Comparison of ENCODE assay signal across 15 mouse cellular contexts in genomic region chrX:134582888-134583669, GRCm38 (mm10). TPM values are rescaled to one million over a fixed set of nuclear protein-coding genes. Genes with fewer than 3 reads are reported as not detected.
DNase-seq lines count a peak whose midpoint lies in the region; ATAC-seq and TF ChIP-seq lines count a peak whose summit lies in the region.
"Had no signal": no experiment of that assay in that cellular context is flagged by ENCODE, and none has a peak within 500 bp of the region (broad histone marks: within the 10 kb centered on the region; RNA-seq: fewer than 3 reads in every experiment).

Gene Btk (minus strand): TSS chrX:134583570.

- no peak within 1 kb of the TSS for H3K27ac ChIP-seq in intestine, embryonic 15.5 days
- H3K27ac ChIP-seq in hindbrain, embryonic 13.5 days: no peak within 1 kb of the TSS
- H3K27ac ChIP-seq: layer of hippocampus, adult 2 months; limb, embryonic 15.5 days had no signal

- H3K9ac ChIP-seq in intestine, embryonic 15.5 days: no peak within 1 kb of the TSS
- no peak within 1 kb of the TSS for H3K9ac ChIP-seq in hindbrain, embryonic 13.5 days
- H3K9ac ChIP-seq: limb, embryonic 15.5 days had no signal

- peaks cover 45% of the 10 kb centered on the region for H3K4me1 ChIP-seq in G1E (ENCODE audit: insufficient read depth, low read depth, low read length)
- H3K4me1 ChIP-seq in intestine, embryonic 15.5 days (replicated peaks): no peaks in the 10 kb centered on the region
- H3K4me1 ChIP-seq in hindbrain, embryonic 13.5 days (replicated peaks): peaks cover 17% of the 10 kb centered on the region
- H3K4me1 ChIP-seq: embryonic facial prominence, embryonic 12.5 days; limb, embryonic 15.5 days had no signal

- ATAC-seq in G1E (ENCODE audit: extremely low read depth, insufficient number of reproducible peaks, low FRiP score, poor library complexity, severe bottlenecking): peak; percentile 22; the same call in 1 of the 2 replicates
- ATAC-seq in hematopoietic stem cell, adult 5-6 weeks (replicated peaks in 1 of 2; ENCODE audit: insufficient read depth in 1 of 2, low FRiP score in 2 of 2, low TSS enrichment in 1 of 2, low read depth in 1 of 2, poor library complexity in 2 of 2, severe bottlenecking in 2 of 2): peak; percentile 23 to 30; a peak in 1 of 4 replicates
- ATAC-seq in megakaryocyte progenitor cell, adult 5-6 weeks (replicated peaks; ENCODE audit: poor library complexity): peak; percentile 18; the same call in 1 of the 2 replicates
- no peak for ATAC-seq in intestine, embryonic 15.5 days
- ATAC-seq in hindbrain, embryonic 13.5 days (ENCODE audit: low FRiP score): no peak
- ATAC-seq: forebrain, embryonic 13.5 days; hindbrain, postnatal 0 days had no signal

- peaks cover 16% of the 10 kb centered on the region for H3K36me3 ChIP-seq in G1E (replicated peaks)
- H3K36me3 ChIP-seq in intestine, embryonic 15.5 days: no peaks in the 10 kb centered on the region
- no peaks in the 10 kb centered on the region for H3K36me3 ChIP-seq in hindbrain, embryonic 13.5 days
- H3K36me3 ChIP-seq: embryonic facial prominence, embryonic 12.5 days; limb, embryonic 15.5 days had no signal

- peak; percentile 50 to 51 for DNase-seq in B cell, adult 2 months
- DNase-seq in G1E (ENCODE audit: low spot score): no peak
- no peak for DNase-seq in cerebellum, postnatal 25 days
- DNase-seq: adrenal gland, postnatal 36 days; cerebellum, adult 2 months; thymus, postnatal 4 days had no signal

- TF ChIP-seq CTCF in G1E (IDR thresholded peaks at IDR 0.05; ENCODE audit: low read depth, low read length): no peak

- no peak within 1 kb of the TSS for H3K4me2 ChIP-seq in intestine, embryonic 15.5 days (replicated peaks)
- no peak within 1 kb of the TSS for H3K4me2 ChIP-seq in hindbrain, embryonic 13.5 days

- no peaks in the 10 kb centered on the region for H3K27me3 ChIP-seq in G1E (ENCODE audit: insufficient read depth, low read length)
- H3K27me3 ChIP-seq in intestine, embryonic 15.5 days (replicated peaks): no peaks in the 10 kb centered on the region
- no peaks in the 10 kb centered on the region for H3K27me3 ChIP-seq in hindbrain, embryonic 13.5 days
- H3K27me3 ChIP-seq: embryonic facial prominence, embryonic 12.5 days; forebrain, embryonic 13.5 days; limb, embryonic 15.5 days had no signal

- no peaks in the 10 kb centered on the region for H3K9me3 ChIP-seq in G1E (replicated peaks)
- H3K9me3 ChIP-seq in intestine, embryonic 15.5 days: no peaks in the 10 kb centered on the region
- no peaks in the 10 kb centered on the region for H3K9me3 ChIP-seq in hindbrain, embryonic 13.5 days
- H3K9me3 ChIP-seq: embryonic facial prominence, embryonic 12.5 days; forebrain, embryonic 13.5 days; limb, embryonic 15.5 days had no signal

- WGBS in intestine, embryonic 15.5 days: 79% methylated on average over 11 of the region's 11 CpGs
- WGBS in hindbrain, embryonic 13.5 days: 81% methylated on average over 11 of the region's 11 CpGs

- H3K4me3 ChIP-seq in G1E (ENCODE audit: low read depth, low read length): peak within 1 kb of the TSS; percentile 73
- no peak within 1 kb of the TSS for H3K4me3 ChIP-seq in intestine, embryonic 15.5 days (replicated peaks)
- H3K4me3 ChIP-seq in hindbrain, embryonic 13.5 days: no peak within 1 kb of the TSS
- H3K4me3 ChIP-seq: embryonic facial prominence, embryonic 12.5 days; limb, embryonic 15.5 days had no signal

RNA-seq across cellular contexts. Expression of gene Btk, which starts in this region (rescaled TPM):
- total RNA-seq in G1E (2014; fragmentation: Nextera tagmentation) (46.2 and 48.8 TPM in 2 replicates), G1E (2017) (43.5 and 62.8 TPM in 2 replicates)
- polyA plus RNA-seq in G1E (2012): 4.9 and 10.9 TPM in 2 replicates
- total RNA-seq in hematopoietic stem cell, adult 5-6 weeks (2017): 79.2 and 79.9 TPM in 2 replicates
- total RNA-seq in megakaryocyte progenitor cell, adult 5-6 weeks (2015): 61.0 and 66.6 TPM in 2 replicates
- total RNA-seq in megakaryocyte progenitor cell, adult 5-6 weeks (2017): 48.4 and 78.0 TPM in 2 replicates
- polyA plus RNA-seq in intestine, embryonic 15.5 days (2015; fragmentation: Nextera tagmentation; extraction: Ambion mirVana): 1.5 and 1.6 TPM in 2 replicates
- 0.63 and 1.1 TPM in 2 replicates for polyA plus RNA-seq in hindbrain, embryonic 13.5 days (2015; fragmentation: Nextera tagmentation; extraction: Ambion mirVana)

Comparison
In these comparisons a context has a peak if more than half of its experiments do, and no peak if none do; other contexts are left out.
1. DNase-seq: peak in B cell, adult 2 months (2 of 2); none in G1E (single experiment) and cerebellum, postnatal 25 days (0 of 2).
2. ATAC-seq: peak in G1E (single experiment), hematopoietic stem cell, adult 5-6 weeks (2 of 2) and megakaryocyte progenitor cell, adult 5-6 weeks (single experiment); none in intestine, embryonic 15.5 days (single experiment) and hindbrain, embryonic 13.5 days (single experiment).